Mouse (Mus musculus): ENCODE results near the gene Dtx1. TPM values are rescaled to one million over a fixed set of nuclear protein-coding genes. Genes with fewer than 3 reads are reported as not detected.

Dtx1 gene
- polyA plus RNA-seq, 1 experiment: 264 TPM

GRCm38 (mm10) chr5:120674229-120675145 is 37.2 kb downstream of the Dtx1 start:
- Histone ChIP-seq H3K27me3 (ENCODE audit: control insufficient read depth, insufficient read depth, low read length) (no peaks in the 10 kb centered on the region), H3K4me3 (ENCODE audit: extremely low read depth, insufficient read depth, insufficient read length) (no peak overlapping the region), H3K4me1 (ENCODE audit: control insufficient read depth, insufficient read depth, insufficient read length) (peaks cover 17% of the 10 kb centered on the region; the same call in 1 of the 2 replicates), H3K36me3 (ENCODE audit: control insufficient read depth, insufficient read depth, low read length) (no peaks in the 10 kb centered on the region), H3K27ac (ENCODE audit: insufficient read depth, low read length) (no peak overlapping the region)
- DNase-seq (ENCODE audit: low read depth in 1 of 2, low spot score in 2 of 2): no peak
- no peak for TF ChIP-seq POLR2A (IDR thresholded peaks at IDR 0.05; ENCODE audit: low read depth, low read length)
- no peak for TF ChIP-seq CTCF (IDR thresholded peaks at IDR 0.05; ENCODE audit: extremely low read depth, insufficient read depth, insufficient read length, insufficient replicate concordance)
- WGBS: 39% methylated on average over 21 of the region's 21 CpGs

- H3K36me3 ChIP-seq (ENCODE audit: control insufficient read depth, insufficient read depth, low read length): no peaks in the 10 kb centered on the region
- no peak overlapping the region for H3K4me3 ChIP-seq (ENCODE audit: extremely low read depth, insufficient read depth, insufficient read length)
- DNase-seq (ENCODE audit: low read depth in 1 of 2, low spot score in 2 of 2): peak; percentile 61 to 77
- H3K4me1 ChIP-seq (ENCODE audit: control insufficient read depth, insufficient read depth, insufficient read length): peaks cover 17% of the 10 kb centered on the region; the same call in 1 of the 2 replicates
- H3K27me3 ChIP-seq (ENCODE audit: control insufficient read depth, insufficient read depth, low read length): no peaks in the 10 kb centered on the region
- no peak overlapping the region for H3K27ac ChIP-seq (ENCODE audit: insufficient read depth, low read length)
- WGBS: 9% methylated on average over 12 of the region's 12 CpGs
- peak; percentile 97 for TF ChIP-seq CTCF (IDR thresholded peaks at IDR 0.05; ENCODE audit: extremely low read depth, insufficient read depth, insufficient read length, insufficient replicate concordance)
- no peak for TF ChIP-seq POLR2A (IDR thresholded peaks at IDR 0.05; ENCODE audit: low read depth, low read length)
Observed at GRCm38 (mm10) chr5:120673626-120674025, 38.1 kb downstream of the Dtx1 start.

- TF ChIP-seq CTCF (IDR thresholded peaks at IDR 0.05; ENCODE audit: extremely low read depth, insufficient read depth, insufficient read length, insufficient replicate concordance) (no peak), POLR2A (IDR thresholded peaks at IDR 0.05; ENCODE audit: low read depth, low read length) (no peak)
- Histone ChIP-seq H3K27ac (ENCODE audit: insufficient read depth, low read length) (no peak overlapping the region), H3K27me3 (ENCODE audit: control insufficient read depth, insufficient read depth, low read length) (no peaks in the 10 kb centered on the region), H3K4me1 (ENCODE audit: control insufficient read depth, insufficient read depth, insufficient read length) (peaks cover 21% of the 10 kb centered on the region; the same call in 1 of the 2 replicates), H3K36me3 (ENCODE audit: control insufficient read depth, insufficient read depth, low read length) (no peaks in the 10 kb centered on the region), H3K4me3 (ENCODE audit: extremely low read depth, insufficient read depth, insufficient read length) (no peak overlapping the region)
- WGBS: 80% methylated on average over 3 of the region's 3 CpGs
- no peak for DNase-seq (ENCODE audit: low read depth in 1 of 2, low spot score in 2 of 2)
Observed at GRCm38 (mm10) chr5:120671865-120672264, 39.9 kb downstream of the Dtx1 start.

- TF ChIP-seq POLR2A (IDR thresholded peaks at IDR 0.05; ENCODE audit: low read depth, low read length): no peak
- no peak for TF ChIP-seq CTCF (IDR thresholded peaks at IDR 0.05; ENCODE audit: extremely low read depth, insufficient read depth, insufficient read length, insufficient replicate concordance)
- Histone ChIP-seq H3K27me3 (ENCODE audit: control insufficient read depth, insufficient read depth, low read length) (no peaks in the 10 kb centered on the region), H3K4me1 (ENCODE audit: control insufficient read depth, insufficient read depth, insufficient read length) (peaks cover 21% of the 10 kb centered on the region; the same call in 1 of the 2 replicates), H3K4me3 (ENCODE audit: extremely low read depth, insufficient read depth, insufficient read length) (no peak overlapping the region), H3K27ac (ENCODE audit: insufficient read depth, low read length) (peak overlapping the region; percentile 53), H3K36me3 (ENCODE audit: control insufficient read depth, insufficient read depth, low read length) (no peaks in the 10 kb centered on the region)
- WGBS: 53% methylated on average over 7 of the region's 7 CpGs
- DNase-seq (ENCODE audit: low read depth in 1 of 2, low spot score in 2 of 2): no peak
Observed at GRCm38 (mm10) chr5:120670132-120670531, 41.6 kb downstream of the Dtx1 start.

- no peak overlapping the region for H3K4me3 ChIP-seq (ENCODE audit: extremely low read depth, insufficient read depth, insufficient read length)
- DNase-seq (ENCODE audit: low read depth in 1 of 2, low spot score in 2 of 2): no peak
- 63% methylated on average over 7 of the region's 7 CpGs for WGBS
- H3K36me3 ChIP-seq (ENCODE audit: control insufficient read depth, insufficient read depth, low read length): no peaks in the 10 kb centered on the region
- H3K27me3 ChIP-seq (ENCODE audit: control insufficient read depth, insufficient read depth, low read length): no peaks in the 10 kb centered on the region
- peak overlapping the region; percentile 53; the same call in 1 of the 2 replicates for H3K27ac ChIP-seq (ENCODE audit: insufficient read depth, low read length)
- peaks cover 13% of the 10 kb centered on the region; the same call in 1 of the 2 replicates for H3K4me1 ChIP-seq (ENCODE audit: control insufficient read depth, insufficient read depth, insufficient read length)
- TF ChIP-seq CTCF (IDR thresholded peaks at IDR 0.05; ENCODE audit: extremely low read depth, insufficient read depth, insufficient read length, insufficient replicate concordance) (no peak), POLR2A (IDR thresholded peaks at IDR 0.05; ENCODE audit: low read depth, low read length) (no peak)
Observed at GRCm38 (mm10) chr5:120668761-120669160, 43.0 kb downstream of the Dtx1 start.

- Histone ChIP-seq H3K27me3 (ENCODE audit: control insufficient read depth, insufficient read depth, low read length) (no peaks in the 10 kb centered on the region), H3K36me3 (ENCODE audit: control insufficient read depth, insufficient read depth, low read length) (no peaks in the 10 kb centered on the region), H3K4me3 (ENCODE audit: extremely low read depth, insufficient read depth, insufficient read length) (no peak overlapping the region), H3K27ac (ENCODE audit: insufficient read depth, low read length) (no peak overlapping the region), H3K4me1 (ENCODE audit: control insufficient read depth, insufficient read depth, insufficient read length) (peaks cover 9% of the 10 kb centered on the region; the same call in 1 of the 2 replicates)
- no peak for DNase-seq (ENCODE audit: low read depth in 1 of 2, low spot score in 2 of 2)
- 69% methylated on average over 2 of the region's 2 CpGs for WGBS
- no peak for TF ChIP-seq CTCF (IDR thresholded peaks at IDR 0.05; ENCODE audit: extremely low read depth, insufficient read depth, insufficient read length, insufficient replicate concordance)
- TF ChIP-seq POLR2A (IDR thresholded peaks at IDR 0.05; ENCODE audit: low read depth, low read length): no peak
Observed at GRCm38 (mm10) chr5:120664888-120665287, 46.8 kb downstream of the Dtx1 start.

GRCm38 (mm10) chr5:120660816-120661215 is 50.9 kb downstream of the Dtx1 start:
- H3K36me3 ChIP-seq (ENCODE audit: control insufficient read depth, insufficient read depth, low read length): no peaks in the 10 kb centered on the region
- H3K4me1 ChIP-seq (ENCODE audit: control insufficient read depth, insufficient read depth, insufficient read length): no peaks in the 10 kb centered on the region
- H3K27me3 ChIP-seq (ENCODE audit: control insufficient read depth, insufficient read depth, low read length): no peaks in the 10 kb centered on the region
- DNase-seq (ENCODE audit: low read depth in 1 of 2, low spot score in 2 of 2): no peak
- H3K4me3 ChIP-seq (ENCODE audit: extremely low read depth, insufficient read depth, insufficient read length): no peak overlapping the region
- H3K27ac ChIP-seq (ENCODE audit: insufficient read depth, low read length): no peak overlapping the region
- WGBS: 71% methylated on average over 5 of the region's 5 CpGs
- no peak for TF ChIP-seq POLR2A (IDR thresholded peaks at IDR 0.05; ENCODE audit: low read depth, low read length)
- no peak for TF ChIP-seq CTCF (IDR thresholded peaks at IDR 0.05; ENCODE audit: extremely low read depth, insufficient read depth, insufficient read length, insufficient replicate concordance)
